Mouse (Mus musculus): ENCODE data around the gene Atf7ip.

Atf7ip gene

GRCm38 (mm10) chr6:136522658-136523057 is 16.7 kb downstream of the Atf7ip start:
- DNase-seq (ENCODE audit: low spot score) = no peak

DNA sequence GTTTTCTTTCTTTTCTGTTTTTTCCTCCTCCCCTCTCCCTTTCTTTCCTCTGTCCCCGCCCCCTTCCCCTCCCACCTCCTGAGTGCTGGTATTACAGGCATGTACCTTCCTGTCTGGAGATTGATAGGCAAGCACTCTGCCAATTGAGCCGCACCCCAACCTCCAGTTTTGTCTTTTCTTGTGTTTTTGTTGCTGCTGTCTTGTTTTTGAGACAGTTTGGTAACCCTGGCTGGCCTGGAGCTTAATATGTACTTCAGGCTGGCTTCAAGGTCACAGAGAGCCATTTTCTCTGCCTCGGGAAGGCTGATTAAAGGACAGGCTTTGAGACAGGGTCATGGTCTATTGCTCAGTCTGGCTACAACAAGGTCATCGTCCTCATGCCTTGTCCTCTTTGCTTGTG is 18.8 kb downstream of the Atf7ip start:
- no peak for DNase-seq (ENCODE audit: low spot score)

- no peak for DNase-seq (ENCODE audit: low spot score)
Observed at GRCm38 (mm10) chr6:136525567-136525966, 19.6 kb downstream of the Atf7ip start.

DNA sequence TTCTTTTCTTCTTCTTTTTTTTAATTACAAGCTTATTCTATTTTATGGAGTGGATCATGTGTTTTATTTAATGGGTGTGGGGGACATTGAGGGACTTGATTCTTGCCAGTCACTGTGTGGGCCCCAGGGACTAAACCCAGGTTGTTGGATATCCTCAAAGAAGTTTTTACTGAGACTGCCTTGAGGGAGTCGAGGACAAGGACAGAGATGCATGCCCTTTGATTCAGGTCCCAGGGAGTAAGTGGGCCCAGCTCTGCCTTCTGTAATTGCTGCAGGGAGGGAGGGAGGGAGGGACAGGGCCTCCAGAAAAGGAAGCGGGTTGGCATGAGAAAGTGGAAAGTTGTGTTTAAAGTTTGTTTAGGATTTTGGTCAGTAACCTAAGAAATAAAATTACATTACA is 23.2 kb downstream of the Atf7ip start:
- no peak for DNase-seq (ENCODE audit: low spot score)

DNA sequence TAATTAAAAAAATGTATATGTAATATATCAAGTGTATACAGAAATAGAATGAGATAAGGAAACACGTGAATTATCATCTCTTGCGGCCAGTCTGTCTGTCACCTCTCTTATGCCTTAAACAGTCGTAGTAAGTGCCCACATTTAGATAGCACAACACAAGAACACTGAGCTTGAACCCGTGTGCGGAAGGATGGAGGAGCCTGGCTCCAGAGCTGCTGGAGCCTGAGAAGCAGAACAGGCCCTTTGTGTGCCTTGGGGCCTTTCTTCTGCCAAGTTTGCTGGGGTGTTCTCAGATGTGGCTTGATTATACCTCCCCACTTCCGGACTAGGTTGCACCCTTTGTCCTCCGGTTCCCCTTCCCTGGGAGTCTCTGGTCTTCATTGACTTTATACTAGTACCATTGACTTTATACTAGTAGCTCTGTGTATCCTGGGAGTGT is 25.8 kb downstream of the Atf7ip start:
- no peak for DNase-seq (ENCODE audit: low spot score)

DNA sequence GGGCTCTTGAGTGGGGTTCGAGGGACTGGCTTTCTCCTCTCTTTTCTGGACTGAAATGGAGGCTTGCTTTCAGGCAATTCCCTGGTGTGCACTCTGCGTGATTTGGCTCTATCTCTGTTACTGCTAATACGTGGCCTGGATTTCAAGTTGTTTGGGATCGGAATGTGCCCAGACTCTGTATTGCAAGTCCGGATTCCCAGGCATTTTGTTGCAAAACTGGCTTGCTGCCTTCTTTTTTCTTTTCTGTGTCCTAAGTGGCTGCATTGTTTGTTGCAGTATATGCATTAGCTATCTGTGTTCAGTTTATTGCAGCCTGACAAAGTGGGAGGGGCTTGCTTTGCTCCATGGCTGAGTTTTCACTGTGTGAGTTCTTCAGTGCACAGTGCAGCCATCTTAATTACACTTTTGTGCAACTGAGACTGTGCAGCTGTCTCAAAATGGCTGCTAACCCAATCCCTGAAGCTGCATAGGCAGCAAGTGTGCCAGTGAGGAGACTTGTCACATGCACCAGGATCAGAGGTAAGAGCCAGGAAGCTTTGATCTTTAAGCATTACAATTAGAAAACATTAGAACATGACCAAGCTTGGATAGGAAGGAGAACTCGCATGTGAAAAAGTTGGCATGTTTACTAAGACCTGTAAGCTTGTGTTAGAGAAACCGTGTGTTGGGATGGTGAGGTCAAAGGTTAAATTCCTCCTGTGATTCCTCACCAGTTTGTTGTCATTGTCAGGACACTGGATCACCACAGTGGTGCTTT is 26.7 kb downstream of the Atf7ip start:
- no peak for DNase-seq (ENCODE audit: low spot score)

DNA sequence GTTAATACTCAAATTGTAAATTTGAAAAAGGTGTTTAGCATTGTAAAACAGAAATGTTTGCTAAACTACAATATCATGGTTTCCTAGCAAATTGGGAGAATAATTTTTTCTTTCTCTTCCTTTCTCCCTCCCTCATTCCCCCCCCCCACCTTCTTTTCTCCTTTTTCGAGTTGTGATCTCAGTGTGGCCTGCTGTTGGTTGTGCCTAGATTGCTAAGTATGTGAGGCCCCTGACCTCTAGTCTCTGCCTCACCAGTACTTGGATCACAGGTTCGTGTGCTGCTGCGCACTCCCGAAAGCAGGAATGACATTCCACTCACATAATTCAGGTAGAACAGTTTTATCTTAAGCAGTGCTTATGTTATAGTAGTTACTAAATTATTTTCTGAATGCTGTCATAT is 27.8 kb downstream of the Atf7ip start:
- no peak for DNase-seq (ENCODE audit: low spot score)

- no peak for DNase-seq (ENCODE audit: low spot score)
Observed at GRCm38 (mm10) chr6:136534444-136534843, 28.5 kb downstream of the Atf7ip start.

DNA sequence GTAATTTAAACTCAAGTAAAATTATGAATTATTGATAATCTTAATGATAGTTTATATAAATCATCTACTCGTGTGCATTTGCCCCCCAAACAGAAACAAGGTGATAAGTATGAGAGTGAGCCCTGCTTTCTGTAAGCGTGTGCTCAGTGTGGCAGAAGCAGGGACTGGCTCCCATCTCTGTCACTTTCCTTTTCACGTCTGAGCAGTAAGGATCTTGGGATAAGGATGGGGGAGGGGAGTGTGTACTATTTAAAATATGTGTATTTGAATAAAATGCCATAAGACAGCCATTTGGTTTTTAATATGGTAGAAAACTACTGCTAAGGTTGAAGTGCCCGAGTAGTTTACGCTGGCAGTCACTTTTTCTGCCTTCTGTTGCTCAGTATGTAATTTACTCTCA is 29.2 kb downstream of the Atf7ip start:
- DNase-seq (ENCODE audit: low spot score) = no peak

DNA sequence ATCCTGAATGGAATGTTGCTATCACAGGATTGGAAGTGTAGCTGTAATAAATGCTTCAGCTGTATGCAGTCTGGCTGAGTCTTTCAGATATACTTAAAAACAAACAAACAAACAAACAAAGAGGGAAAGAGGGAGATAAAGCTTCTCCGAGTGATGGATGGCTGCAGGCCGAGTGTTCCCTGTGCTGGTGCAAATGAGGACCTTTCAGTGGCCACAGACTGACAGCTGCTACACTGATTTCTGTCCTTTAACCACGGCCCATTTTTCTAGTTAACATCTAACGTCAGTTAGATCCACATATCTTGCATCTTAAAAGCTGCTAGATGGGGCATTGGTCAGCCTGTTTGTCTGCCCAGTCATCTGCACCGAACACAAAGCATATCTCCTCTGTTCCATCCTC is 30.2 kb downstream of the Atf7ip start:
- no peak for DNase-seq (ENCODE audit: low spot score)

- no peak for DNase-seq (ENCODE audit: low spot score)
Observed at GRCm38 (mm10) chr6:136541350-136541749, 35.4 kb downstream of the Atf7ip start.

DNA sequence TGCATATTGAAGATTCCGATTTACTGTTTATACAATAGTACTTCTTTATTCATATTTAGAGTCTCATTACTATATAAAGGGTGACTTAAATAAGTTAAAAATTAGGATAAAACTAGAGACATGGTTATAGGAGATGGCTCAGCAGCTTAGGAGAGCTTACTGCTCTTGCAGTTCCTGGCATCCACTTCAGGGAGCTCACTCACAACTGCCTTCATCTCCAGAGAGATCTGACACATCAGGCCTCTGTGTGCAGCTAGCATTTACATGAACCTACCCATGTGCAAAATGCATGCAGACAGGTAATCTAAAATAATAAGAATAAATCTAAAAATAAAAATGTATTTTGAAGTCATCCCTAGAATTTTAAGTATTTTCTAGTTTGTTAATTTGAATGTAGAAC is 36.1 kb downstream of the Atf7ip start:
- no peak for DNase-seq (ENCODE audit: low spot score)

DNA sequence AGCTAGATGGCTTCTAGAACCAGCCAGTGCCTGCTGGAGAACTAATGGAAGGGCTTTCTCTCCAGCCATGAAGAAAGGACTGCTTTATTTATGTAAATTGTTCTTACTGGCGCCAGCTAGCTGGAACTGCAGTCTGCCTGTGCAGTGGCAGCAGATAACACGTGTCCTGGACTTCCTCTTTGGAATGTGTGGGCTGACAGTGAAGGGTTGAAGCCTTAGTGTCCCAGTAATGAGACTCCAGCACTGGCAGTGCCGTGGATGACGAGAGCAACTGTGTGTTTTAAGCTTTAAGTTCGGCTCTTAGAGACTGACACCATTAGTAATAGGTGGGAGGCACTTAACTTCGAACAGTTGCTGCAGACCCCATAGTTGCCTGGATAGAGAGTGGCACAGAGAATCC is 37.2 kb downstream of the Atf7ip start:
- DNase-seq (ENCODE audit: low spot score) = no peak

GRCm38 (mm10) chr6:136545284-136545870 is 39.4 kb downstream of the Atf7ip start:
- no peak for DNase-seq (ENCODE audit: low spot score)

DNA sequence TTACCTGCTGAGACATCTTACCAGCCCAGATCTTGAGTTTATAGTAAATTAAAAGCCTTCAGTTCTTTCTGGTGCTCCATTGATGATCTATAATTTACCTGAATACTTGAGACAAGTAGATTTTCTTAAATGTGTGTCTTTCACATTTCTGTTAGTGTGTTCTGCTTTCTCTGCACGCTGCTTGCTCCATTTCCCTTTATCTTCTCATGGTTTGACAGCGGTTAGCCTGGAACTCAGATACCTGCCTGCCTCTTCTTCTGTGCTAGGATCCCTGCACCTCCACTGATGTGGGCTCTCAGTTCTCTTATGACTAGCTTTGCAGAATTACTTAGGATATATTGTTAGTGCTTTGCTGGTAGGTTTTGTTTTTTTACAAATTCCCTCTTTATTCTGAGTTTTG is 40.3 kb downstream of the Atf7ip start:
- no peak for DNase-seq (ENCODE audit: low spot score)

DNA sequence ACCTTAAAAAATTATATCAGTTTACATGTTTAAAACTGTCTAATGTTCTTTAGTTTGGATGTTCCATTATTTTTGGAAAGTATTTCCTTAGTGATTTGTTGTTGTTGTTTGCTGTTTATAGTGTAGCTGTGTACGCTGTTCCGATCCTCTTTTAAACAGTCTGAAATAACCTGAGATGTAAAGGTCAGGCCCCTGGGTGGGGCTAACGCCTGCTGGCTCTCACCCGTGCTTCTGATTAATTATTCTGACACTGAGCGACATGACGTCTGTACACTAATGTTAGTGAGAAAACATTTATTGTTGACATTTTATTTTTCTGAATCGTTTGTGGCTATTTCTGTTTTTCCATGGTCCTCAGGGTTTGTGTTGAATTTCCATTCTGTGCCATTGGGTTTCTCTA is 41.0 kb downstream of the Atf7ip start:
- no peak for DNase-seq (ENCODE audit: low spot score)

- DNase-seq (ENCODE audit: low spot score) = no peak
Observed at GRCm38 (mm10) chr6:136548041-136548770, 42.2 kb downstream of the Atf7ip start.

DNA sequence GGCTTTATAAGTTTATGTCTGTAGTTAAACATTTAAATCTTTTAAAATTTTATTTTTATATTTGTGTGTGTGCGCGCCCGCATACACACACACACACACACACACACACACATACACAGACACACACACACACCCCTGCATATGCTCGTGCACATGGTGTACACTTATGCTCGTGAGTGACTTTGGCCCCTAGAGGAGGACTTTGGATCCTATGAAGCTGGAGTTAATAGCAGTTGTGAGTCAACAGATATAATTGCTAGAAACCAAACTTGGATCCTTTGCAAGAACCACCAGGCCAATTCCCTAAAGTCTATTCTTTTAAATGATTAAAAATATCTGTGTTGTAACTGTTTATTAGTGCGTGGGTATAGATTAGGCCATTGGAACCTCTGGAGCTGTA is 42.8 kb downstream of the Atf7ip start:
- no peak for DNase-seq (ENCODE audit: low spot score)

GRCm38 (mm10) chr6:136549606-136550005 is 43.6 kb downstream of the Atf7ip start:
- no peak for DNase-seq (ENCODE audit: low spot score)

DNA sequence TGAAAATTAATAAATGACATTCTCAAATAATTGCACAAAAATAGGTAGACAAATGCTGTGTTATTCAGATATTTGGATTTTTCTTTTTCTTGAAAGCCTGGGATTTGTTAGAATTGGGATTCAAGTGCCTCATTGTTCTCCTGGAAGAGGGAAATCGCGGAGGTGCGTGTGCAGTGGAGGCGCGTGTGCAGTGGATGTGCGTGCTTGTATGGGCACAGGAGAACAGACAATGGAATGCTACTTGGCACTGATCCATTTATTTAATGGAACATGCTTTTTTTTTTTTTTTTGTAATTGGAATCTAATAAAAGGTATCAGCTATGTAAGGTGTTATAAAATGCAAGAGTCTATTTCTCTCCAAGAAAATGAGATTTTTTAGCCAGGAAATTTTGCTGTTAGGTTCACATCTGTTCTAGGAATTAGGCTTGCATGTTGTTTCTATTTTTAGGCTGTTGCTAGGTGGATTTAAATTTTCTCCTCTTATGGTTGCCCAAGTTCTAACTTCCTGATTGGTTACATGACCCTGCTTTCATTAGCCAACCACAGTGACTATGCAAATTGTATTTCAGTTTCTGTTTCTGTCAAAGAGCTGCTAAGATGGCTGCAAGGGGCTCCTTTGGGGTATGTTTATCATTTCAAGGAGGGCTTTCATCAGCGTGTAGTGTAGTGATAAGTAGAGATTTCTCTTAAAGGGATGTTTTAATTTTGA is 44.8 kb downstream of the Atf7ip start:
- no peak for DNase-seq (ENCODE audit: low spot score)

GRCm38 (mm10) chr6:136551550-136552109 is 45.7 kb downstream of the Atf7ip start:
- no peak for DNase-seq (ENCODE audit: low spot score)

- no peak for DNase-seq (ENCODE audit: low spot score)
Observed at GRCm38 (mm10) chr6:136553156-136553555, 47.2 kb downstream of the Atf7ip start.
